Mouse (Mus musculus): ENCODE results near the gene Ifna9.
"Not testable (repeated sequence)": the region's sequence is repeated elsewhere in the genome, so short reads cannot be mapped to it uniquely, and the experiment has no call there.

DNA sequence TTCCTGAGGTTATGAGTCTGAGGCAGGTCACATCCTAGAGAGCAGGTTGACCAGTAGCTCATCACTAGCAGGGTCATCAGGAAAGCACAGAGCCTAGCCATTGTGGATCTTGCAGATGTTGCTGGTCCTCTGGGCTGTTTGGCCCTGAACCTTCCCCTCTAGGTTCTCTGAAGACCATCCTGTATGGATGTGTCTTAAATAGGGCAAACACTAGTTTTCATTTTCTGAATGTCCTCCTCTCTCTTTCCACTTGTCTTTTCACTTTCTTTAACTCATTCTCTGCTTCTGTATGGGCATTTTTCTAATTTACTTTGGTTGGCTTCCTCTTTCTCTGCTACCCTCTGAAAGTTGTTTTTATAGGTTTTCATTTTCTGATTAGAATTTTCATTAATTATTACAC lies 34.0 kb downstream of the Ifna9 start, which contains the start of gene Ifna15:
- TF ChIP-seq POLR2A (IDR thresholded peaks at IDR 0.05; ENCODE audit: borderline replicate concordance, insufficient read depth, low read length); CTCF (IDR thresholded peaks at IDR 0.05; ENCODE audit: borderline replicate concordance, insufficient read depth, low read depth, low read length): not testable (repeated sequence)
